Mouse (Mus musculus) adipocyte (in vitro differentiated cells): ENCODE data around the gene Gm3453.
"Not testable (repeated sequence)": the region's sequence is repeated elsewhere in the genome, so short reads cannot be mapped to it uniquely, and the experiment has no call there.

Experiments used
- DNase-seq: peaks from one replicate; pipeline ENCODE4 v3.0.0-alpha.2; 2016; ENCODE audit warnings: low spot score

The Gm3453 gene

GRCm38 (mm10) chr14:5979037-5979436, at the start of gene Gm3453:
Gene Gm3453, minus strand, starts transcription at chr14:5979137.
- DNase-seq: not testable (repeated sequence)

GRCm38 (mm10) chr14:5987136-5987535, 8.2 kb upstream of the Gm3453 start:
- DNase-seq: not testable (repeated sequence)

- not testable (repeated sequence) for DNase-seq
These were observed 16.5 kb downstream of the Gm3453 start for GRCm38 (mm10) chr14:5962441-5962840.

GRCm38 (mm10) chr14:5961635-5962034, 17.3 kb downstream of the Gm3453 start, which contains the start of gene Gm3248:
Gene Gm3248, minus strand, starts transcription at chr14:5961745.
- not testable (repeated sequence) for DNase-seq

- not testable (repeated sequence) for DNase-seq
These were observed 17.8 kb downstream of the Gm3453 start for GRCm38 (mm10) chr14:5961102-5961501.

- not testable (repeated sequence) for DNase-seq
These were observed 18.5 kb downstream of the Gm3453 start for GRCm38 (mm10) chr14:5960479-5960878.

GRCm38 (mm10) chr14:5923276-5923675, 55.7 kb downstream of the Gm3453 start:
- DNase-seq: not testable (repeated sequence)
